Mouse (Mus musculus) thymus, adult 2 months (tissue): ENCODE results near the gene Siglec1.

Experiments used
- CTCF ChIP-seq: fragments of 200-500 bp; IDR thresholded peaks from 2 replicates; pipeline ENCODE4 v1.5.1; 2012; ENCODE audit warnings: mild to moderate bottlenecking, control low read depth, low read length, moderate library complexity, borderline replicate concordance; ENCODE audit not compliant: control insufficient read depth, poor library complexity, insufficient read depth; ENCODE audit errors: extremely low read depth
- POLR2A ChIP-seq: fragments of 200-500 bp; IDR thresholded peaks from 2 replicates; pipeline ENCODE4 v1.6.1; 2012; ENCODE audit warnings: mild to moderate bottlenecking, low read length, control low read depth, moderate library complexity; ENCODE audit not compliant: control insufficient read depth, poor library complexity, insufficient read depth; ENCODE audit errors: extremely low read depth

DNA sequence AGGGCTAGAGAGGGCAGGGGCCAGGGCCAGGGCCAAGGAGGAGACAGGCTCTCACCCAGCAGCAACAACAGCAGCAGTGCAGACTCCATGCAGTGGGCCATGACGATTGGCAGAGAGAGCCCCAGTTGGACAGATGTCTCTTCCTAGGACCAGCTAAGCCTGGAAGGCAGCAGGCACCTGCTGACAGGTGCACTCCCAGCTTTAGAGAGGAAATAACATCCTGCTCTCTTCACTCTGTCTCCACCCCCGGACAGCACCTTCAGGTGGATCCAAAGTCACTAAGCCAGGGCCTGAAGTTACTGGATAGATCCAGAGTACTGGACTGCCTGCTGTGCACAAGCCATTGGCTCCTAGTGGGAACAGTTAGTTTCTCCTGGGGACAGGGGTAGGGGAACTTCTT lies 43.6 kb downstream of the Siglec1 start, which contains the start of gene Gfra4:
- TF ChIP-seq POLR2A = no peak
- TF ChIP-seq CTCF = no peak
